Mouse (Mus musculus): Measurements from ENCODE around the gene Pttg1ip. TPM values are rescaled to one million over a fixed set of nuclear protein-coding genes. Genes with fewer than 3 reads are reported as not detected.

Gene Pttg1ip
- polyA plus RNA-seq, 1 experiment from 2014 or later = 104 TPM

GRCm38 (mm10) chr10:77607441-77607840 is 25.9 kb downstream of the Pttg1ip start:
- H3K9me3 ChIP-seq (replicated peaks) = 0 out of 2 replicates have a peak, but pooled peaks cover 4% of the 10 kb centered on the region
- peaks cover 28% of the 10 kb centered on the region for H3K4me1 ChIP-seq (replicated peaks)
- no peak overlapping the region for H3K27ac ChIP-seq (ENCODE audit: poor library complexity, severe bottlenecking)
- H3K9ac ChIP-seq = no peak overlapping the region
- ATAC-seq (ENCODE audit: insufficient number of reproducible peaks, low FRiP score) = no peak
- H3K4me3 ChIP-seq = peak overlapping the region; percentile 86
- 70% methylated on average over 5 of the region's 5 CpGs for WGBS
- no peaks in the 10 kb centered on the region for H3K27me3 ChIP-seq (replicated peaks)
- H3K36me3 ChIP-seq = peaks cover 36% of the 10 kb centered on the region
- H3K4me2 ChIP-seq = peak overlapping the region; percentile 95

GRCm38 (mm10) chr10:77608589-77608988 is 27.1 kb downstream of the Pttg1ip start:
- H3K4me2 ChIP-seq = no peak overlapping the region
- 95% methylated on average over 8 of the region's 8 CpGs for WGBS
- H3K27me3 ChIP-seq (replicated peaks) = no peaks in the 10 kb centered on the region
- H3K9me3 ChIP-seq (replicated peaks) = 0 out of 2 replicates have a peak, but pooled peaks cover 4% of the 10 kb centered on the region
- H3K4me1 ChIP-seq (replicated peaks) = peaks cover 31% of the 10 kb centered on the region
- peaks cover 47% of the 10 kb centered on the region for H3K36me3 ChIP-seq
- ATAC-seq (ENCODE audit: insufficient number of reproducible peaks, low FRiP score) = no peak
- no peak overlapping the region for H3K4me3 ChIP-seq
- no peak overlapping the region for H3K9ac ChIP-seq
- H3K27ac ChIP-seq (ENCODE audit: poor library complexity, severe bottlenecking) = no peak overlapping the region

GRCm38 (mm10) chr10:77610221-77610961 is 28.9 kb downstream of the Pttg1ip start:
- Histone ChIP-seq H3K27me3 (replicated peaks) (no peaks in the 10 kb centered on the region), H3K27ac (ENCODE audit: poor library complexity, severe bottlenecking) (no peak overlapping the region), H3K36me3 (peaks cover 64% of the 10 kb centered on the region), H3K4me2 (no peak overlapping the region), H3K9ac (no peak overlapping the region), H3K4me3 (no peak overlapping the region), H3K4me1 (replicated peaks) (peaks cover 30% of the 10 kb centered on the region), H3K9me3 (replicated peaks) (no peaks in the 10 kb centered on the region)
- no peak for ATAC-seq (ENCODE audit: insufficient number of reproducible peaks, low FRiP score)
- WGBS = 91% methylated on average over 8 of the region's 8 CpGs

- Histone ChIP-seq H3K27me3 (replicated peaks) (no peaks in the 10 kb centered on the region), H3K36me3 (peaks cover 90% of the 10 kb centered on the region), H3K4me3 (no peak overlapping the region), H3K9ac (no peak overlapping the region), H3K9me3 (replicated peaks) (no peaks in the 10 kb centered on the region), H3K4me2 (no peak overlapping the region), H3K27ac (ENCODE audit: poor library complexity, severe bottlenecking) (peak overlapping the region; percentile 74), H3K4me1 (replicated peaks) (0 out of 2 replicates have a peak, but pooled peaks cover 9% of the 10 kb centered on the region)
- WGBS = 70% methylated on average over 3 of the region's 3 CpGs
- peak; percentile 80 for ATAC-seq (ENCODE audit: insufficient number of reproducible peaks, low FRiP score)
These were observed 31.9 kb downstream of the Pttg1ip start for GRCm38 (mm10) chr10:77613409-77613808.

GRCm38 (mm10) chr10:77615647-77616046 is 34.1 kb downstream of the Pttg1ip start:
- no peak for ATAC-seq (ENCODE audit: insufficient number of reproducible peaks, low FRiP score)
- Histone ChIP-seq H3K9me3 (replicated peaks) (no peaks in the 10 kb centered on the region), H3K27ac (ENCODE audit: poor library complexity, severe bottlenecking) (no peak overlapping the region), H3K9ac (no peak overlapping the region), H3K4me1 (replicated peaks) (0 out of 2 replicates have a peak, but pooled peaks cover 5% of the 10 kb centered on the region), H3K27me3 (replicated peaks) (no peaks in the 10 kb centered on the region), H3K36me3 (peaks cover 77% of the 10 kb centered on the region), H3K4me3 (no peak overlapping the region), H3K4me2 (no peak overlapping the region)
- WGBS = 88% methylated on average over 8 of the region's 8 CpGs

GRCm38 (mm10) chr10:77616166-77616565 is 34.6 kb downstream of the Pttg1ip start:
- Histone ChIP-seq H3K4me1 (replicated peaks) (0 out of 2 replicates have a peak, but pooled peaks cover 3% of the 10 kb centered on the region), H3K4me3 (no peak overlapping the region), H3K27ac (ENCODE audit: poor library complexity, severe bottlenecking) (no peak overlapping the region), H3K36me3 (peaks cover 72% of the 10 kb centered on the region), H3K27me3 (replicated peaks) (no peaks in the 10 kb centered on the region), H3K4me2 (no peak overlapping the region), H3K9ac (no peak overlapping the region), H3K9me3 (replicated peaks) (no peaks in the 10 kb centered on the region)
- 94% methylated on average over 9 of the region's 9 CpGs for WGBS
- no peak for ATAC-seq (ENCODE audit: insufficient number of reproducible peaks, low FRiP score)

- 0 out of 2 replicates have a peak, but pooled peaks cover 6% of the 10 kb centered on the region for H3K4me1 ChIP-seq (replicated peaks)
- no peak overlapping the region for H3K4me2 ChIP-seq
- no peak overlapping the region for H3K9ac ChIP-seq
- H3K27ac ChIP-seq (ENCODE audit: poor library complexity, severe bottlenecking) = no peak overlapping the region
- no peaks in the 10 kb centered on the region for H3K9me3 ChIP-seq (replicated peaks)
- H3K27me3 ChIP-seq (replicated peaks) = no peaks in the 10 kb centered on the region
- peaks cover 64% of the 10 kb centered on the region for H3K36me3 ChIP-seq
- H3K4me3 ChIP-seq = no peak overlapping the region
- 92% methylated on average over 7 of the region's 7 CpGs for WGBS
- ATAC-seq (ENCODE audit: insufficient number of reproducible peaks, low FRiP score) = no peak
These were observed 35.4 kb downstream of the Pttg1ip start for GRCm38 (mm10) chr10:77616926-77617325.

- no peaks in the 10 kb centered on the region for H3K9me3 ChIP-seq (replicated peaks)
- peaks cover 36% of the 10 kb centered on the region for H3K4me1 ChIP-seq (replicated peaks)
- H3K27ac ChIP-seq (ENCODE audit: poor library complexity, severe bottlenecking) = peak overlapping the region; percentile 82
- peak overlapping the region; percentile 76 for H3K4me2 ChIP-seq
- H3K4me3 ChIP-seq = peak overlapping the region; percentile 88
- ATAC-seq (ENCODE audit: insufficient number of reproducible peaks, low FRiP score) = 0 out of 2 replicates have a peak, but pooled peaks have one; percentile 0
- peaks cover 20% of the 10 kb centered on the region for H3K36me3 ChIP-seq
- peak overlapping the region; percentile 97 for H3K9ac ChIP-seq
- H3K27me3 ChIP-seq (replicated peaks) = no peaks in the 10 kb centered on the region
- 75% methylated on average over 8 of the region's 8 CpGs for WGBS
These were observed 40.0 kb downstream of the Pttg1ip start for GRCm38 (mm10) chr10:77621546-77621945.

GRCm38 (mm10) chr10:77622055-77622988 is 40.8 kb downstream of the Pttg1ip start, which contains the start of gene Ube2g2:
TSS of gene Ube2g2 (plus strand) at chr10:77622275.
- peaks cover 13% of the 10 kb centered on the region for H3K36me3 ChIP-seq
- H3K27ac ChIP-seq (ENCODE audit: poor library complexity, severe bottlenecking) = peak within 1 kb of the TSS; percentile 82
- H3K4me3 ChIP-seq = peak within 1 kb of the TSS; percentile 88
- peak; percentile 93 for ATAC-seq (ENCODE audit: insufficient number of reproducible peaks, low FRiP score)
- H3K27me3 ChIP-seq (replicated peaks) = no peaks in the 10 kb centered on the region
- H3K4me2 ChIP-seq = peak within 1 kb of the TSS; percentile 76
- no peaks in the 10 kb centered on the region for H3K9me3 ChIP-seq (replicated peaks)
- WGBS = under 1% methylated on average over 94 of the region's 96 CpGs
- peaks cover 40% of the 10 kb centered on the region for H3K4me1 ChIP-seq (replicated peaks)
- H3K9ac ChIP-seq = peak within 1 kb of the TSS; percentile 97

GRCm38 (mm10) chr10:77623069-77623492 is 41.6 kb downstream of the Pttg1ip start:
- Histone ChIP-seq H3K9ac (peak overlapping the region; percentile 97), H3K27me3 (replicated peaks) (no peaks in the 10 kb centered on the region), H3K36me3 (peaks cover 5% of the 10 kb centered on the region), H3K4me3 (peak overlapping the region; percentile 88), H3K27ac (ENCODE audit: poor library complexity, severe bottlenecking) (peak overlapping the region; percentile 82), H3K9me3 (replicated peaks) (no peaks in the 10 kb centered on the region), H3K4me2 (peak overlapping the region; percentile 76), H3K4me1 (replicated peaks) (peaks cover 43% of the 10 kb centered on the region)
- no peak for ATAC-seq (ENCODE audit: insufficient number of reproducible peaks, low FRiP score)
- 15% methylated on average over 8 of the region's 8 CpGs for WGBS
